Mouse (Mus musculus) cerebellum, adult 11 months (tissue): ENCODE measurements around the gene Dhx32.

ENCODE experiments used
- DNase-seq: peaks from one replicate; pipeline ENCODE4 v3.0.0; 2022

The Dhx32 gene

GRCm38 (mm10) chr7:133782717-133783435, at the start of gene Dhx32:
TSS of gene Dhx32 (minus strand) at chr7:133782726.
- DNase-seq: peak; percentile 45

GRCm38 (mm10) chr7:133829579-133829978, 47.1 kb upstream of the Dhx32 start:
- no peak for DNase-seq

- DNase-seq: no peak
These were observed 46.0 kb upstream of the Dhx32 start for GRCm38 (mm10) chr7:133828514-133828913.

- no peak for DNase-seq
These were observed 42.1 kb upstream of the Dhx32 start for GRCm38 (mm10) chr7:133824579-133824978.

GRCm38 (mm10) chr7:133823751-133824150, 41.2 kb upstream of the Dhx32 start:
- no peak for DNase-seq

- no peak for DNase-seq
These were observed 30.8 kb upstream of the Dhx32 start for GRCm38 (mm10) chr7:133813331-133813730.

GRCm38 (mm10) chr7:133812927-133813326, 30.4 kb upstream of the Dhx32 start:
- no peak for DNase-seq

GRCm38 (mm10) chr7:133805614-133806175, 23.2 kb upstream of the Dhx32 start:
- DNase-seq: peak; percentile 42

- no peak for DNase-seq
These were observed 19.3 kb upstream of the Dhx32 start for GRCm38 (mm10) chr7:133801823-133802222.

- no peak for DNase-seq
These were observed 17.4 kb upstream of the Dhx32 start for GRCm38 (mm10) chr7:133799928-133800327.

GRCm38 (mm10) chr7:133794720-133795119, 12.2 kb upstream of the Dhx32 start:
- DNase-seq: no peak

GRCm38 (mm10) chr7:133793248-133794131, 11.0 kb upstream of the Dhx32 start:
- DNase-seq: peak; percentile 46

- no peak for DNase-seq
These were observed 10.2 kb upstream of the Dhx32 start for GRCm38 (mm10) chr7:133792771-133793170.

- no peak for DNase-seq
These were observed 8.2 kb upstream of the Dhx32 start for GRCm38 (mm10) chr7:133790608-133791229.

- DNase-seq: no peak
These were observed 7.6 kb upstream of the Dhx32 start for GRCm38 (mm10) chr7:133790171-133790570.

GRCm38 (mm10) chr7:133788147-133788546, 5.6 kb upstream of the Dhx32 start:
- DNase-seq: no peak

GRCm38 (mm10) chr7:133787571-133787970, 5.0 kb upstream of the Dhx32 start:
- no peak for DNase-seq

- no peak for DNase-seq
These were observed 535 bp downstream of the Dhx32 start for GRCm38 (mm10) chr7:133781991-133782390.

GRCm38 (mm10) chr7:133781583-133781982, 943 bp downstream of the Dhx32 start:
- no peak for DNase-seq

- peak; percentile 75 for DNase-seq
These were observed 5.9 kb downstream of the Dhx32 start, which contains the start of gene Fank1 for GRCm38 (mm10) chr7:133776626-133776996. TSS of gene Fank1 (plus strand) at chr7:133776861.

- no peak for DNase-seq
These were observed 6.5 kb downstream of the Dhx32 start for GRCm38 (mm10) chr7:133775796-133776625.

- no peak for DNase-seq
These were observed 7.3 kb downstream of the Dhx32 start for GRCm38 (mm10) chr7:133775179-133775578.
